Mouse (Mus musculus): ENCODE results near the gene Gpr146. TPM values are rescaled to one million over a fixed set of nuclear protein-coding genes. Genes with fewer than 3 reads are reported as not detected.
A peak's percentile ranks its signal among the peaks of the same experiment; 100 is the strongest.

Gene Gpr146
- polyA plus RNA-seq, 1 experiment from 2014 or later: 0.93 TPM

- H3K9me3 ChIP-seq (replicated peaks): no peaks in the 10 kb centered on the region
- no peaks in the 10 kb centered on the region for H3K27me3 ChIP-seq
- H3K36me3 ChIP-seq (ENCODE audit: poor library complexity, severe bottlenecking): no peaks in the 10 kb centered on the region
- H3K4me1 ChIP-seq: peaks cover 7% of the 10 kb centered on the region
- H3K27ac ChIP-seq: no peak overlapping the region
- no peak for ATAC-seq
- H3K4me2 ChIP-seq: no peak overlapping the region
- H3K9ac ChIP-seq: no peak overlapping the region
- no peak overlapping the region for H3K4me3 ChIP-seq
- WGBS: 91% methylated on average over 4 of the region's 4 CpGs
Observed at GRCm38 (mm10) chr5:139397359-139397916, 19.9 kb downstream of the Gpr146 start.

- no peak overlapping the region for H3K9ac ChIP-seq
- peak; percentile 51 for ATAC-seq
- WGBS: 41% methylated on average over 5 of the region's 5 CpGs
- no peaks in the 10 kb centered on the region for H3K9me3 ChIP-seq (replicated peaks)
- H3K36me3 ChIP-seq (ENCODE audit: poor library complexity, severe bottlenecking): no peaks in the 10 kb centered on the region
- no peaks in the 10 kb centered on the region for H3K27me3 ChIP-seq
- H3K27ac ChIP-seq: no peak overlapping the region
- H3K4me3 ChIP-seq: no peak overlapping the region
- peaks cover 7% of the 10 kb centered on the region for H3K4me1 ChIP-seq
- no peak overlapping the region for H3K4me2 ChIP-seq
Observed at GRCm38 (mm10) chr5:139397959-139398753, 20.7 kb downstream of the Gpr146 start.

GRCm38 (mm10) chr5:139398786-139399185 lies 21.3 kb downstream of the Gpr146 start:
- 87% methylated on average over 5 of the region's 5 CpGs for WGBS
- ATAC-seq: no peak
- Histone ChIP-seq H3K4me1 (peaks cover 7% of the 10 kb centered on the region), H3K27me3 (no peaks in the 10 kb centered on the region), H3K36me3 (ENCODE audit: poor library complexity, severe bottlenecking) (no peaks in the 10 kb centered on the region), H3K9me3 (replicated peaks) (no peaks in the 10 kb centered on the region), H3K9ac (no peak overlapping the region), H3K27ac (no peak overlapping the region), H3K4me2 (no peak overlapping the region), H3K4me3 (no peak overlapping the region)

- Histone ChIP-seq H3K27me3 (no peaks in the 10 kb centered on the region), H3K36me3 (ENCODE audit: poor library complexity, severe bottlenecking) (no peaks in the 10 kb centered on the region), H3K9me3 (replicated peaks) (no peaks in the 10 kb centered on the region), H3K4me1 (peaks cover 7% of the 10 kb centered on the region), H3K9ac (no peak overlapping the region), H3K4me3 (no peak overlapping the region), H3K4me2 (no peak overlapping the region), H3K27ac (no peak overlapping the region)
- ATAC-seq: no peak
- WGBS: 91% methylated on average over 14 of the region's 14 CpGs
Observed at GRCm38 (mm10) chr5:139399991-139400390, 22.5 kb downstream of the Gpr146 start.

- Histone ChIP-seq H3K27me3 (no peaks in the 10 kb centered on the region), H3K9ac (no peak overlapping the region), H3K36me3 (ENCODE audit: poor library complexity, severe bottlenecking) (no peaks in the 10 kb centered on the region), H3K4me1 (peaks cover 7% of the 10 kb centered on the region), H3K9me3 (replicated peaks) (no peaks in the 10 kb centered on the region), H3K4me2 (no peak overlapping the region), H3K27ac (no peak overlapping the region), H3K4me3 (no peak overlapping the region)
- 91% methylated on average over 2 of the region's 2 CpGs for WGBS
- no peak for ATAC-seq
Observed at GRCm38 (mm10) chr5:139402106-139402505, 24.6 kb downstream of the Gpr146 start.

- 88% methylated on average over 8 of the region's 8 CpGs for WGBS
- Histone ChIP-seq H3K4me3 (no peak overlapping the region), H3K9ac (no peak overlapping the region), H3K27ac (no peak overlapping the region), H3K27me3 (no peaks in the 10 kb centered on the region), H3K4me1 (no peaks in the 10 kb centered on the region), H3K4me2 (no peak overlapping the region), H3K9me3 (replicated peaks) (no peaks in the 10 kb centered on the region), H3K36me3 (ENCODE audit: poor library complexity, severe bottlenecking) (no peaks in the 10 kb centered on the region)
- no peak for ATAC-seq
Observed at GRCm38 (mm10) chr5:139403692-139404260, 26.3 kb downstream of the Gpr146 start.

GRCm38 (mm10) chr5:139404801-139405401 lies 27.4 kb downstream of the Gpr146 start, which contains the start of gene C130050O18Rik:
TSS of gene C130050O18Rik (plus strand) at chr5:139405280.
- Histone ChIP-seq H3K4me2 (no peak within 1 kb of the TSS), H3K9me3 (replicated peaks) (no peaks in the 10 kb centered on the region), H3K4me3 (no peak within 1 kb of the TSS), H3K4me1 (no peaks in the 10 kb centered on the region), H3K9ac (no peak within 1 kb of the TSS), H3K27ac (no peak within 1 kb of the TSS), H3K27me3 (no peaks in the 10 kb centered on the region), H3K36me3 (ENCODE audit: poor library complexity, severe bottlenecking) (no peaks in the 10 kb centered on the region)
- 89% methylated on average over 6 of the region's 6 CpGs for WGBS
- no peak for ATAC-seq

- Histone ChIP-seq H3K27ac (no peak overlapping the region), H3K27me3 (no peaks in the 10 kb centered on the region), H3K4me1 (no peaks in the 10 kb centered on the region), H3K4me3 (no peak overlapping the region), H3K9me3 (replicated peaks) (no peaks in the 10 kb centered on the region), H3K9ac (no peak overlapping the region), H3K4me2 (no peak overlapping the region), H3K36me3 (ENCODE audit: poor library complexity, severe bottlenecking) (no peaks in the 10 kb centered on the region)
- no peak for ATAC-seq
- 81% methylated on average over 7 of the region's 7 CpGs for WGBS
Observed at GRCm38 (mm10) chr5:139405478-139405877, 28.0 kb downstream of the Gpr146 start.

GRCm38 (mm10) chr5:139405953-139406352 lies 28.5 kb downstream of the Gpr146 start:
- Histone ChIP-seq H3K9me3 (replicated peaks) (no peaks in the 10 kb centered on the region), H3K4me2 (no peak overlapping the region), H3K36me3 (ENCODE audit: poor library complexity, severe bottlenecking) (no peaks in the 10 kb centered on the region), H3K9ac (no peak overlapping the region), H3K4me3 (no peak overlapping the region), H3K4me1 (no peaks in the 10 kb centered on the region), H3K27me3 (no peaks in the 10 kb centered on the region), H3K27ac (no peak overlapping the region)
- no peak for ATAC-seq
- 80% methylated on average over 3 of the region's 3 CpGs for WGBS

GRCm38 (mm10) chr5:139407121-139407885 lies 29.8 kb downstream of the Gpr146 start:
- Histone ChIP-seq H3K9me3 (replicated peaks) (no peaks in the 10 kb centered on the region), H3K27me3 (no peaks in the 10 kb centered on the region), H3K4me2 (no peak overlapping the region), H3K4me3 (no peak overlapping the region), H3K9ac (no peak overlapping the region), H3K27ac (no peak overlapping the region), H3K36me3 (ENCODE audit: poor library complexity, severe bottlenecking) (no peaks in the 10 kb centered on the region), H3K4me1 (no peaks in the 10 kb centered on the region)
- 88% methylated on average over 14 of the region's 14 CpGs for WGBS
- ATAC-seq: no peak

- no peaks in the 10 kb centered on the region for H3K4me1 ChIP-seq
- H3K4me2 ChIP-seq: no peak overlapping the region
- WGBS: 84% methylated on average over 7 of the region's 7 CpGs
- no peak overlapping the region for H3K27ac ChIP-seq
- H3K36me3 ChIP-seq (ENCODE audit: poor library complexity, severe bottlenecking): no peaks in the 10 kb centered on the region
- ATAC-seq: no peak
- no peak overlapping the region for H3K4me3 ChIP-seq
- H3K27me3 ChIP-seq: no peaks in the 10 kb centered on the region
- no peak overlapping the region for H3K9ac ChIP-seq
- H3K9me3 ChIP-seq (replicated peaks): no peaks in the 10 kb centered on the region
Observed at GRCm38 (mm10) chr5:139408511-139408910, 31.0 kb downstream of the Gpr146 start.
